10 mouse cellular contexts compared by ENCODE assay signal in genomic region chr17:84056469-84056868, GRCm38 (mm10).
DNase-seq lines count a peak whose midpoint lies in the region; ATAC-seq and TF ChIP-seq lines count a peak whose summit lies in the region.
"Had no signal": no experiment of that assay in that cellular context is flagged by ENCODE, and none has a peak within 500 bp of the region (broad histone marks: within the 10 kb centered on the region; RNA-seq: fewer than 3 reads in every experiment).

No protein-coding gene starts in this region.

- H3K4me2 ChIP-seq in hindbrain, postnatal 0 days (ENCODE audit: low read depth, low read length), result no peak overlapping the region
- no peak overlapping the region for H3K4me2 ChIP-seq in hindbrain, embryonic 16.5 days (ENCODE audit: low read length)
- H3K4me2 ChIP-seq in midbrain, embryonic 13.5 days (replicated peaks), result no peak overlapping the region
- H3K4me2 ChIP-seq: midbrain, embryonic 11.5 days had no signal

- no peaks in the 10 kb centered on the region for H3K27me3 ChIP-seq in hindbrain, postnatal 0 days (ENCODE audit: insufficient read depth, low read length)
- H3K27me3 ChIP-seq in hindbrain, embryonic 16.5 days (replicated peaks; ENCODE audit: control insufficient read depth, insufficient read depth, low read length), result no peaks in the 10 kb centered on the region
- H3K27me3 ChIP-seq in midbrain, embryonic 10.5 days (ENCODE audit: low read depth, poor library complexity, severe bottlenecking), result no peaks in the 10 kb centered on the region
- no peaks in the 10 kb centered on the region for H3K27me3 ChIP-seq in midbrain, embryonic 13.5 days
- no peaks in the 10 kb centered on the region for H3K27me3 ChIP-seq in small intestine, adult 2 months (ENCODE audit: control insufficient read depth, insufficient read depth, low read length)

- peaks cover 10% of the 10 kb centered on the region for H3K4me1 ChIP-seq in hindbrain, postnatal 0 days (ENCODE audit: insufficient read depth, low read length)
- peaks cover 6% of the 10 kb centered on the region for H3K4me1 ChIP-seq in hindbrain, embryonic 16.5 days (ENCODE audit: control insufficient read depth, insufficient read depth, low read depth, low read length)
- peaks cover 42% of the 10 kb centered on the region for H3K4me1 ChIP-seq in midbrain, embryonic 10.5 days
- peaks cover 18% of the 10 kb centered on the region for H3K4me1 ChIP-seq in midbrain, embryonic 13.5 days (replicated peaks)
- peaks cover 2% of the 10 kb centered on the region; the same call in 1 of the 2 replicates for H3K4me1 ChIP-seq in cortical plate, adult 2 months (ENCODE audit: control insufficient read depth, insufficient read depth, low read length)
- peaks cover 5% of the 10 kb centered on the region; the same call in 1 of the 2 replicates for H3K4me1 ChIP-seq in small intestine, adult 2 months (ENCODE audit: control insufficient read depth, insufficient read depth, insufficient read length, low read length)

- no peaks in the 10 kb centered on the region for H3K9me3 ChIP-seq in hindbrain, postnatal 0 days (ENCODE audit: low read length)
- H3K9me3 ChIP-seq in hindbrain, embryonic 16.5 days (ENCODE audit: control insufficient read depth, low read length), result no peaks in the 10 kb centered on the region
- no peaks in the 10 kb centered on the region for H3K9me3 ChIP-seq in midbrain, embryonic 10.5 days (replicated peaks)
- H3K9me3 ChIP-seq in midbrain, embryonic 13.5 days, result no peaks in the 10 kb centered on the region

- DNase-seq in hindbrain, postnatal 0 days (ENCODE audit: low spot score), result no peak
- DNase-seq in midbrain, embryonic 10.5 days (ENCODE audit: low spot score), result no peak
- no peak for DNase-seq in right cerebral cortex, postnatal 10 days (ENCODE audit: low spot score in 2 of 2)
- DNase-seq in adrenal gland, postnatal 4 days (ENCODE audit: low spot score in 2 of 2), result no peak
- DNase-seq: adrenal gland, postnatal 10 days had no signal

- H3K4me3 ChIP-seq in hindbrain, postnatal 0 days (ENCODE audit: low read length), result no peak overlapping the region
- H3K4me3 ChIP-seq in hindbrain, embryonic 16.5 days (ENCODE audit: low read length), result no peak overlapping the region
- H3K4me3 ChIP-seq in midbrain, embryonic 10.5 days, result no peak overlapping the region
- no peak overlapping the region for H3K4me3 ChIP-seq in midbrain, embryonic 13.5 days (replicated peaks)
- no peak overlapping the region for H3K4me3 ChIP-seq in cortical plate, adult 2 months (ENCODE audit: insufficient read depth, low read length)
- H3K4me3 ChIP-seq in small intestine, adult 2 months (ENCODE audit: low read depth, low read length), result no peak overlapping the region

- peak overlapping the region; percentile 75 for H3K27ac ChIP-seq in hindbrain, postnatal 0 days
- H3K27ac ChIP-seq in hindbrain, embryonic 16.5 days (ENCODE audit: low read depth, low read length), result no peak overlapping the region; the same call in 1 of the 2 replicates
- peak overlapping the region; percentile 69; the same call in 1 of the 2 replicates for H3K27ac ChIP-seq in midbrain, embryonic 10.5 days (replicated peaks)
- no peak overlapping the region for H3K27ac ChIP-seq in midbrain, embryonic 13.5 days
- peak overlapping the region; percentile 7; the same call in 1 of the 2 replicates for H3K27ac ChIP-seq in cortical plate, adult 2 months (ENCODE audit: insufficient read depth, low read length)
- H3K27ac ChIP-seq in small intestine, adult 2 months (ENCODE audit: insufficient read depth, low read depth, low read length), result peak overlapping the region; percentile 53; the same call in 1 of the 2 replicates

- TF ChIP-seq POLR2A in cortical plate, adult 2 months (IDR thresholded peaks at IDR 0.05; ENCODE audit: extremely low read depth, insufficient read depth, low read length), result no peak
- no peak for TF ChIP-seq POLR2A in small intestine, adult 2 months (IDR thresholded peaks at IDR 0.05; ENCODE audit: low read depth, low read length)

- 63% methylated on average over 4 of the region's 4 CpGs for WGBS in hindbrain, postnatal 0 days
- 83% methylated on average over 4 of the region's 4 CpGs for WGBS in hindbrain, embryonic 16.5 days
- WGBS in midbrain, embryonic 10.5 days, result 90% methylated on average over 4 of the region's 4 CpGs
- WGBS in midbrain, embryonic 13.5 days, result 91% methylated on average over 4 of the region's 4 CpGs
- 84% methylated on average over 4 of the region's 4 CpGs for WGBS in small intestine, adult 2 months

- no peak for TF ChIP-seq CTCF in hindbrain, postnatal 0 days (IDR thresholded peaks at IDR 0.05; ENCODE audit: low read depth)
- no peak for TF ChIP-seq CTCF in cortical plate, adult 2 months (IDR thresholded peaks at IDR 0.05; ENCODE audit: extremely low read depth, insufficient read depth, low read length)
- no peak for TF ChIP-seq CTCF in small intestine, adult 2 months (IDR thresholded peaks at IDR 0.05; ENCODE audit: extremely low read depth, insufficient read length, insufficient replicate concordance, low read depth, low read length)

- no peaks in the 10 kb centered on the region for H3K36me3 ChIP-seq in hindbrain, postnatal 0 days (ENCODE audit: insufficient read depth, low read length)
- no peaks in the 10 kb centered on the region for H3K36me3 ChIP-seq in hindbrain, embryonic 16.5 days (ENCODE audit: control insufficient read depth, insufficient read depth, low read length)
- no peaks in the 10 kb centered on the region for H3K36me3 ChIP-seq in midbrain, embryonic 10.5 days
- no peaks in the 10 kb centered on the region for H3K36me3 ChIP-seq in midbrain, embryonic 13.5 days
- no peaks in the 10 kb centered on the region for H3K36me3 ChIP-seq in small intestine, adult 2 months (ENCODE audit: control insufficient read depth, insufficient read depth, low read length)

- no peak for ATAC-seq in hindbrain, postnatal 0 days
- no peak for ATAC-seq in hindbrain, embryonic 16.5 days
- no peak for ATAC-seq in midbrain, embryonic 13.5 days

- no peak overlapping the region for H3K9ac ChIP-seq in hindbrain, postnatal 0 days (replicated peaks; ENCODE audit: low read length)
- no peak overlapping the region for H3K9ac ChIP-seq in hindbrain, embryonic 16.5 days (ENCODE audit: low read depth, low read length)
- H3K9ac ChIP-seq in midbrain, embryonic 13.5 days (replicated peaks), result no peak overlapping the region

Comparison
In these comparisons a context has a peak if more than half of its experiments do, and no peak if none do; other contexts are left out.
1. H3K27ac ChIP-seq: peak in hindbrain, postnatal 0 days (single experiment), midbrain, embryonic 10.5 days (single experiment), cortical plate, adult 2 months (single experiment) and small intestine, adult 2 months (single experiment); none in hindbrain, embryonic 16.5 days (single experiment) and midbrain, embryonic 13.5 days (single experiment).